Mouse (Mus musculus): ENCODE data around the gene Ciart.

- no peak for TF ChIP-seq CTCF (IDR thresholded peaks at IDR 0.05; ENCODE audit: low read depth, low read length)
- no peak for TF ChIP-seq TAL1 (conservative IDR thresholded peaks at IDR 0.05; ENCODE audit: low read depth, low read length)
- TF ChIP-seq GATA1 (IDR thresholded peaks at IDR 0.05; ENCODE audit: borderline replicate concordance, low read length): no peak
- no peak for TF ChIP-seq GATA2 (IDR thresholded peaks at IDR 0.05; ENCODE audit: borderline replicate concordance, low read depth, low read length)
- TF ChIP-seq POLR2AphosphoS5 (IDR thresholded peaks at IDR 0.05; ENCODE audit: insufficient replicate concordance, low read depth, low read length): no peak
Observed at GRCm38 (mm10) chr3:95904568-95904967, 22.5 kb upstream of the Ciart start, which contains the start of gene Car14.
